Mouse (Mus musculus): ENCODE data around the gene Ssh2. TPM values are rescaled to one million over a fixed set of nuclear protein-coding genes. Genes with fewer than 3 reads are reported as not detected.

Ssh2 gene
- polyA plus RNA-seq, 1 experiment from 2014 or later: 17.6 TPM

GRCm38 (mm10) chr11:77367541-77368270, 151.6 kb downstream of the Ssh2 start:
- Histone ChIP-seq H3K27me3 (ENCODE audit: control insufficient read depth, insufficient read depth, low read length) (no peaks in the 10 kb centered on the region), H3K4me3 (ENCODE audit: low read depth, low read length) (no peak overlapping the region), H3K36me3 (ENCODE audit: control insufficient read depth, insufficient read depth, low read length) (no peaks in the 10 kb centered on the region), H3K9me3 (ENCODE audit: control insufficient read depth, low read length) (no peaks in the 10 kb centered on the region), H3K9ac (ENCODE audit: low read length) (no peak overlapping the region), H3K4me1 (replicated peaks; ENCODE audit: control insufficient read depth, insufficient read depth, low read length) (no peaks in the 10 kb centered on the region), H3K27ac (ENCODE audit: low read depth, low read length) (no peak overlapping the region), H3K4me2 (ENCODE audit: low read depth, low read length, severe bottlenecking) (no peak overlapping the region)
- DNase-seq (ENCODE audit: low spot score) (no peak), ATAC-seq (replicated peaks; ENCODE audit: low FRiP score) (no peak)
- 94% methylated on average over 9 of the region's 9 CpGs for WGBS

- no peak overlapping the region for H3K4me3 ChIP-seq (ENCODE audit: low read depth, low read length)
- H3K9me3 ChIP-seq (ENCODE audit: control insufficient read depth, low read length): no peaks in the 10 kb centered on the region
- ATAC-seq (replicated peaks; ENCODE audit: low FRiP score): no peak
- H3K4me2 ChIP-seq (ENCODE audit: low read depth, low read length, severe bottlenecking): no peak overlapping the region
- no peak overlapping the region for H3K27ac ChIP-seq (ENCODE audit: low read depth, low read length)
- H3K9ac ChIP-seq (ENCODE audit: low read length): no peak overlapping the region
- H3K27me3 ChIP-seq (ENCODE audit: control insufficient read depth, insufficient read depth, low read length): no peaks in the 10 kb centered on the region
- H3K36me3 ChIP-seq (ENCODE audit: control insufficient read depth, insufficient read depth, low read length): no peaks in the 10 kb centered on the region
- no peak for DNase-seq (ENCODE audit: low spot score)
- 89% methylated on average over 2 of the region's 2 CpGs for WGBS
- no peaks in the 10 kb centered on the region for H3K4me1 ChIP-seq (replicated peaks; ENCODE audit: control insufficient read depth, insufficient read depth, low read length)
Measured at GRCm38 (mm10) chr11:77369188-77369840, 153.2 kb downstream of the Ssh2 start.

- ATAC-seq (replicated peaks; ENCODE audit: low FRiP score): no peak
- Histone ChIP-seq H3K4me3 (ENCODE audit: low read depth, low read length) (no peak overlapping the region), H3K4me2 (ENCODE audit: low read depth, low read length, severe bottlenecking) (no peak overlapping the region), H3K27me3 (ENCODE audit: control insufficient read depth, insufficient read depth, low read length) (no peaks in the 10 kb centered on the region), H3K9ac (ENCODE audit: low read length) (no peak overlapping the region), H3K9me3 (ENCODE audit: control insufficient read depth, low read length) (no peaks in the 10 kb centered on the region), H3K27ac (ENCODE audit: low read depth, low read length) (no peak overlapping the region), H3K36me3 (ENCODE audit: control insufficient read depth, insufficient read depth, low read length) (no peaks in the 10 kb centered on the region), H3K4me1 (replicated peaks; ENCODE audit: control insufficient read depth, insufficient read depth, low read length) (no peaks in the 10 kb centered on the region)
- WGBS: 80% methylated on average over 2 of the region's 2 CpGs
- no peak for DNase-seq (ENCODE audit: low spot score)
Measured at GRCm38 (mm10) chr11:77369841-77370191, 153.7 kb downstream of the Ssh2 start.

GRCm38 (mm10) chr11:77371088-77371487, 155.0 kb downstream of the Ssh2 start:
- Histone ChIP-seq H3K4me3 (ENCODE audit: low read depth, low read length) (no peak overlapping the region), H3K9ac (ENCODE audit: low read length) (no peak overlapping the region), H3K27ac (ENCODE audit: low read depth, low read length) (no peak overlapping the region), H3K36me3 (ENCODE audit: control insufficient read depth, insufficient read depth, low read length) (no peaks in the 10 kb centered on the region), H3K27me3 (ENCODE audit: control insufficient read depth, insufficient read depth, low read length) (no peaks in the 10 kb centered on the region), H3K4me1 (replicated peaks; ENCODE audit: control insufficient read depth, insufficient read depth, low read length) (no peaks in the 10 kb centered on the region), H3K4me2 (ENCODE audit: low read depth, low read length, severe bottlenecking) (no peak overlapping the region), H3K9me3 (ENCODE audit: control insufficient read depth, low read length) (no peaks in the 10 kb centered on the region)
- ATAC-seq (replicated peaks; ENCODE audit: low FRiP score): no peak
- WGBS: 91% methylated on average over 3 of the region's 3 CpGs
- DNase-seq (ENCODE audit: low spot score): no peak

GRCm38 (mm10) chr11:77371696-77372095, 155.6 kb downstream of the Ssh2 start:
- ATAC-seq (replicated peaks; ENCODE audit: low FRiP score): no peak
- no peak overlapping the region for H3K27ac ChIP-seq (ENCODE audit: low read depth, low read length)
- H3K4me3 ChIP-seq (ENCODE audit: low read depth, low read length): no peak overlapping the region
- no peak for DNase-seq (ENCODE audit: low spot score)
- no peaks in the 10 kb centered on the region for H3K9me3 ChIP-seq (ENCODE audit: control insufficient read depth, low read length)
- no peak overlapping the region for H3K4me2 ChIP-seq (ENCODE audit: low read depth, low read length, severe bottlenecking)
- H3K4me1 ChIP-seq (replicated peaks; ENCODE audit: control insufficient read depth, insufficient read depth, low read length): no peaks in the 10 kb centered on the region
- H3K9ac ChIP-seq (ENCODE audit: low read length): no peak overlapping the region
- no peaks in the 10 kb centered on the region for H3K27me3 ChIP-seq (ENCODE audit: control insufficient read depth, insufficient read depth, low read length)
- H3K36me3 ChIP-seq (ENCODE audit: control insufficient read depth, insufficient read depth, low read length): no peaks in the 10 kb centered on the region

GRCm38 (mm10) chr11:77372196-77372904, 156.3 kb downstream of the Ssh2 start:
- Histone ChIP-seq H3K9me3 (ENCODE audit: control insufficient read depth, low read length) (no peaks in the 10 kb centered on the region), H3K27ac (ENCODE audit: low read depth, low read length) (no peak overlapping the region), H3K9ac (ENCODE audit: low read length) (no peak overlapping the region), H3K4me2 (ENCODE audit: low read depth, low read length, severe bottlenecking) (no peak overlapping the region), H3K27me3 (ENCODE audit: control insufficient read depth, insufficient read depth, low read length) (no peaks in the 10 kb centered on the region), H3K4me3 (ENCODE audit: low read depth, low read length) (no peak overlapping the region), H3K4me1 (replicated peaks; ENCODE audit: control insufficient read depth, insufficient read depth, low read length) (no peaks in the 10 kb centered on the region), H3K36me3 (ENCODE audit: control insufficient read depth, insufficient read depth, low read length) (no peaks in the 10 kb centered on the region)
- ATAC-seq (replicated peaks; ENCODE audit: low FRiP score) (no peak), DNase-seq (ENCODE audit: low spot score) (no peak)
- 73% methylated on average over 8 of the region's 8 CpGs for WGBS

- H3K36me3 ChIP-seq (ENCODE audit: control insufficient read depth, insufficient read depth, low read length): no peaks in the 10 kb centered on the region
- no peak overlapping the region for H3K27ac ChIP-seq (ENCODE audit: low read depth, low read length)
- no peaks in the 10 kb centered on the region for H3K4me1 ChIP-seq (replicated peaks; ENCODE audit: control insufficient read depth, insufficient read depth, low read length)
- no peak overlapping the region for H3K4me3 ChIP-seq (ENCODE audit: low read depth, low read length)
- H3K4me2 ChIP-seq (ENCODE audit: low read depth, low read length, severe bottlenecking): no peak overlapping the region
- H3K9ac ChIP-seq (ENCODE audit: low read length): no peak overlapping the region
- no peak for DNase-seq (ENCODE audit: low spot score)
- H3K27me3 ChIP-seq (ENCODE audit: control insufficient read depth, insufficient read depth, low read length): no peaks in the 10 kb centered on the region
- no peak for ATAC-seq (replicated peaks; ENCODE audit: low FRiP score)
- 93% methylated on average over 2 of the region's 2 CpGs for WGBS
- H3K9me3 ChIP-seq (ENCODE audit: control insufficient read depth, low read length): no peaks in the 10 kb centered on the region
Measured at GRCm38 (mm10) chr11:77378622-77379021, 162.5 kb downstream of the Ssh2 start.

GRCm38 (mm10) chr11:77381174-77381573, 165.1 kb downstream of the Ssh2 start:
- ATAC-seq (replicated peaks; ENCODE audit: low FRiP score) (no peak), DNase-seq (ENCODE audit: low spot score) (no peak)
- Histone ChIP-seq H3K36me3 (ENCODE audit: control insufficient read depth, insufficient read depth, low read length) (no peaks in the 10 kb centered on the region), H3K27me3 (ENCODE audit: control insufficient read depth, insufficient read depth, low read length) (no peaks in the 10 kb centered on the region), H3K4me2 (ENCODE audit: low read depth, low read length, severe bottlenecking) (no peak overlapping the region), H3K4me1 (replicated peaks; ENCODE audit: control insufficient read depth, insufficient read depth, low read length) (no peaks in the 10 kb centered on the region), H3K4me3 (ENCODE audit: low read depth, low read length) (no peak overlapping the region), H3K27ac (ENCODE audit: low read depth, low read length) (no peak overlapping the region), H3K9ac (ENCODE audit: low read length) (no peak overlapping the region), H3K9me3 (ENCODE audit: control insufficient read depth, low read length) (no peaks in the 10 kb centered on the region)
- WGBS: 91% methylated on average over 3 of the region's 3 CpGs

Measured in forebrain, embryonic 11.5 days (tissue).